Mouse (Mus musculus): Measurements from ENCODE around the gene S100a10. TPM values are rescaled to one million over a fixed set of nuclear protein-coding genes. Genes with fewer than 3 reads are reported as not detected.
"Not testable (repeated sequence)": the region's sequence is repeated elsewhere in the genome, so short reads cannot be mapped to it uniquely, and the experiment has no call there.

Gene S100a10
- polyA plus RNA-seq, 1 experiment from 2014 or later = 157 TPM

DNA sequence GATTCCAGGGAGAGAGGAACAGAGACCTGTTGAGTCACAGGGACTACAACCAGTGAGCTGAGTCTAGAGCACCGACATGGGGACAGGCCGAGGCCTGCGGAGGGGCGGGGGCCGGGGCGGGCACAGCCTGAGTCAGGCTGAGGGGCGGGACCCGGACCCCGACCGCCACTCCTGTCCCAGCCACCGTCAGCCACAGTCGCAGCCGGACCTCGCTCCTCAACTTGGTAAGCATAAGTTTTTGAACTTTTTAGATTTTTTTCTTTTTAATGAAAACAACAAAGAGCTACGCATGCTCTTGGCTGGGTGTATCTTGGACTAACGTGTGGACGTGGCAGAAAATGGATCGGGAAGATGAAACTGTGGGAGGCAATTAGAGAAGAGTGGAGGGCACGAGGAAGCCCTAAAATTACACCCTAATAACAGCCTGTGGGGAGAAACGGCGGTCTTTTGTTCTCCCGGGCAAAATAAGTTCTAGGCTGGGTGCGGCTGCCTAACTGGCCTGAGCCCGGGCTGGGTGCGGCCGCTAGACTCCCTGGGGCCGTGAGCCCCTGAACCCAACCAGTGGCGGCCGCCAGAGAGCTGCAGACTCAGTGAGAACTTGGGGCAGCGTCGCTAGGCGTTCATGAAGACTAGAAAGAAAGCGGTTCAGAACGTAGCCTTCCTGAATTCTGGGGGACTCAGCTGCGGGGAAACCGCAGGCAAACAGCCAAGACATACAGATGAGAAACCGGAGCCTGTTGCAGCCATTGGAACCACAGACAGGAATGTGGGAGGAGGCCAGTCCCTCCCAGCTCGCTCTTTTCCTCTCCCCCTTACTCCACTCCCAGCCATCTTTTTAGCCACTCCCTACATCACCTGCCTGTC lies 34.3 kb upstream of the S100a10 start, which contains the start of gene S100a11:
Gene S100a11 (plus strand): TSS at position 159 of the 864 bp plus-strand sequence.
- no peaks in the 10 kb centered on the region for H3K27me3 ChIP-seq
- peaks cover 6% of the 10 kb centered on the region; the same call in 1 of the 2 replicates for H3K4me1 ChIP-seq (replicated peaks)
- H3K4me2 ChIP-seq = peak within 1 kb of the TSS; percentile 66
- H3K9ac ChIP-seq (replicated peaks) = peak within 1 kb of the TSS; percentile 80
- peak within 1 kb of the TSS; percentile 87 for H3K27ac ChIP-seq
- H3K9me3 ChIP-seq = no peaks in the 10 kb centered on the region
- peaks cover 16% of the 10 kb centered on the region for H3K36me3 ChIP-seq
- WGBS = under 1% methylated on average over 38 of the region's 38 CpGs
- ATAC-seq (ENCODE audit: insufficient number of reproducible peaks, insufficient read depth, low FRiP score, low TSS enrichment, low read depth) = peak; percentile 96
- H3K4me3 ChIP-seq (replicated peaks) = peak within 1 kb of the TSS; percentile 65

DNA sequence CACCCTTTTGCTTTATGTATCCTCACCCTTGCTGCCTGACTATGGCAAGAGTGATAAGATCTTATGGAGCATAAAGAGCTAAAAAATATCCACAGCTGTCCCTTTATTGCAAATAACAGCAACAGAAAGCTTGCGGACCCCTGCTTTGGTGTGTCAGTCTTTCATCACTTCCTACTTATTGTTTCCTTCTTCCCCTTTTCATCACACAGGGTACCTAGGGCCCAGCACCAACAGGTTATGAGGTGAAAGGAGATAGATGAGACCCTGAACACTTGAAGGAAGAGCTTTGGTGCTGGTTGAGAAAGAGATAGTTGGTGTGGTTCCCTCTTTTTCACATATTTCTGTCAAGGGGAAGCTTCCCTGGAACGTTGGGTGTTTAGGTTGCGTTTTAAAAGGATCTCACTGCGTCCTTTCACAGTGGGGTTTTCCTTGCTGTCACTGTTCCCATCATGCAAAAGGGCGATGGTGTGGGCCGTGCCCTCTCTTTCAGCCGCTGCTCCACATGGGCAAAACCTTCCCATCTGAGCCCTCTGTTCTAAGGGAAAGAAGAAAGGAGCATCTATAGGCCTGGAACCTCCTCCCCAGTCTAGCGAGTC lies 33.3 kb upstream of the S100a10 start:
- Histone ChIP-seq H3K36me3 (peaks cover 26% of the 10 kb centered on the region), H3K9ac (replicated peaks) (no peak overlapping the region), H3K9me3 (no peaks in the 10 kb centered on the region), H3K27me3 (no peaks in the 10 kb centered on the region), H3K4me2 (peak overlapping the region; percentile 66), H3K4me1 (replicated peaks) (peaks cover 6% of the 10 kb centered on the region; the same call in 1 of the 2 replicates), H3K4me3 (replicated peaks) (peak overlapping the region; percentile 65), H3K27ac (no peak overlapping the region)
- WGBS = 83% methylated on average over 8 of the region's 8 CpGs
- no peak for ATAC-seq (ENCODE audit: insufficient number of reproducible peaks, insufficient read depth, low FRiP score, low TSS enrichment, low read depth)

DNA sequence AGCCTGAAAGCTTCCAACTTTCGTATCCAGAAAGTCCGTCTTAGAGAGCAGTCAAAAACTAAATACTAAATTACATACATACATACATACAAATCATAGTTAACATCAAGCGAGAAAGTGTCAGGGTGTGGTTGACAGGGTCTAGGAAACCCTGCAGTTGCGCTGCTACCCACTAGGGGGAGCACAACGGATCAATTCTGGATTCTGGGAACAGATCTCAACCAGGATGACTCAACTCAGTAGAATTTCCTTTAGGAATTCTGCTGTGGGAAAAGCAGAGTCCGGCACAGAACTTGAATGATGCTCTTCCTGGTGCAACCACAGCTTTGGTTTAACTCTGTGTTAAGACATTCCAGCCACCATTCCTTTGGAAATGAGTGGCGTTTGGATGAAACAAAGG lies 32.3 kb upstream of the S100a10 start:
- WGBS = 52% methylated on average over 7 of the region's 7 CpGs
- no peak overlapping the region for H3K4me2 ChIP-seq

DNA sequence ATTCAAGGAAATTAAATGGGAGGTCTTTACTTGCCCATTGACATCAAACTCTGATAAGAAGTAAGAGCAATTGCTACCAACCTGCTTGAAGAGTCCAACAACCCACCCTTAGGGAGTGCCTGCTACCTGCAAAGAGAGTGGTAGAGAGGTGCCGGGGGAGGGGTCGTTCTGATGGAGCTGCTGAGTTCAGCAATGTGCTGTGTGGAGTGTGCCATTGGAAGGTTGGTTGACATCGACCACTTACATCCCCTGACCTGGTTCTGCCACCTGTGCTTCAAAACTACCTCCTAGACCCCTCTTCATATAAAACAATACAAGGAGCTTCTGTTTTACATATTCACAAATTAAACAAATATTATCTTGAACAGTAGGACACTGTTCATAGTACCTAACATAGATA lies 27.6 kb upstream of the S100a10 start:
- Histone ChIP-seq H3K4me2 (no peak overlapping the region), H3K36me3 (peaks cover 29% of the 10 kb centered on the region), H3K27me3 (no peaks in the 10 kb centered on the region), H3K4me3 (replicated peaks) (no peak overlapping the region), H3K4me1 (replicated peaks) (no peaks in the 10 kb centered on the region), H3K9me3 (no peaks in the 10 kb centered on the region), H3K9ac (replicated peaks) (no peak overlapping the region), H3K27ac (no peak overlapping the region)
- 85% methylated on average over 3 of the region's 3 CpGs for WGBS
- ATAC-seq (ENCODE audit: insufficient number of reproducible peaks, insufficient read depth, low FRiP score, low TSS enrichment, low read depth) = no peak

More for the DNA sequence above, 32.3 kb upstream of the S100a10 start:
- no peak overlapping the region for H3K9ac ChIP-seq (replicated peaks)
- H3K27me3 ChIP-seq = no peaks in the 10 kb centered on the region
- ATAC-seq (ENCODE audit: insufficient number of reproducible peaks, insufficient read depth, low FRiP score, low TSS enrichment, low read depth) = no peak
- peaks cover 29% of the 10 kb centered on the region for H3K36me3 ChIP-seq
- H3K27ac ChIP-seq = no peak overlapping the region
- H3K4me3 ChIP-seq (replicated peaks) = no peak overlapping the region
- peaks cover 6% of the 10 kb centered on the region; the same call in 1 of the 2 replicates for H3K4me1 ChIP-seq (replicated peaks)
- no peaks in the 10 kb centered on the region for H3K9me3 ChIP-seq

DNA sequence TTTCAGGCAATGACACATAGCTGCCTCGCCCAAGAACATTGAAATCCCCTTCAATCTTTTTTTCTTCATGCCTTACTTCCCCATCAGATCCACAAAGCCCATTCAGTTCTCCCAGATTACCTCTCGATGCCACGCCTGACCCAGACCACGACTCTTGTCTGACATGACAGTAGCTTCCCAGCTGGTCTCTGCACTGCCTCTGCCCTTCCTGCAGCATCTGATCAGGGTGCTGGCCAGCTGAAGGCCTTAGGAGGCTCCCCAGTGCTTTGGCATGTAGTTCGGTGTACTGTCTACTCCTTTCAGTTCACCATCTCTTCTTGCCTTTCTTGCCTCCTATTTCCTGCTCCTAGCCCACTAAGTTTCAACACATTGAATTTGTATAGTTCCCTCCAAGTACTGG lies 26.1 kb upstream of the S100a10 start:
- Histone ChIP-seq H3K4me2 (no peak overlapping the region), H3K27ac (no peak overlapping the region), H3K4me3 (replicated peaks) (no peak overlapping the region), H3K27me3 (no peaks in the 10 kb centered on the region), H3K9me3 (0 out of 2 replicates have a peak, but pooled peaks cover 4% of the 10 kb centered on the region), H3K9ac (replicated peaks) (no peak overlapping the region), H3K4me1 (replicated peaks) (no peaks in the 10 kb centered on the region), H3K36me3 (peaks cover 29% of the 10 kb centered on the region)
- WGBS = 84% methylated on average over 5 of the region's 5 CpGs
- no peak for ATAC-seq (ENCODE audit: insufficient number of reproducible peaks, insufficient read depth, low FRiP score, low TSS enrichment, low read depth)

DNA sequence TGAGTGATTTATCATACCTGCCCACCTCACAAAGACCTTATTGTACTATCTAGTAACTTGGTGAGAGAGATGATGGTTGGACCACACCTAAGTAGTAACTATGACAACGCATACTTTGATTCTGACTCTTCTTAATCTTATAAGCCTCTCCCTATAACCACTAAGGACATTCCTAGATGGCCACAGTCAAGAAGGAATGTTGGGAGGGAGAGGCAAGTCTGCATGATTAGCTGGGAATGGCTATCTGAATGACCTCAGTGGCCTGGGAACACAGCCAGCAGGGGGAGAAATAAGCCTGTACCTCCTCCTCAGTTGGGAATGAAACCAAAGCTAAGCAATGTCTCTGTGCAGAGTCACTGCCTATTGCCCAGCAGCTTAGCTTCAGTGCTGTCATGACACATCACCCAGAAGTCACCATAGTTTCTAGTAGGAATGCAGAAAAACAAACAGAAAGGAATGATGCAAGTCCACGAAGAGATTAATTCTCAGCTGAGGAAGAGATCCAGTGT lies 17.8 kb upstream of the S100a10 start:
- WGBS = 84% methylated on average over 2 of the region's 2 CpGs
- 0 out of 2 replicates have a peak, but pooled peaks cover 4% of the 10 kb centered on the region for H3K9me3 ChIP-seq
- no peaks in the 10 kb centered on the region for H3K36me3 ChIP-seq
- no peak for ATAC-seq (ENCODE audit: insufficient number of reproducible peaks, insufficient read depth, low FRiP score, low TSS enrichment, low read depth)
- no peaks in the 10 kb centered on the region for H3K4me1 ChIP-seq (replicated peaks)
- no peak overlapping the region for H3K9ac ChIP-seq (replicated peaks)
- H3K4me3 ChIP-seq (replicated peaks) = no peak overlapping the region
- H3K27ac ChIP-seq = no peak overlapping the region
- H3K27me3 ChIP-seq = no peaks in the 10 kb centered on the region
- no peak overlapping the region for H3K4me2 ChIP-seq

DNA sequence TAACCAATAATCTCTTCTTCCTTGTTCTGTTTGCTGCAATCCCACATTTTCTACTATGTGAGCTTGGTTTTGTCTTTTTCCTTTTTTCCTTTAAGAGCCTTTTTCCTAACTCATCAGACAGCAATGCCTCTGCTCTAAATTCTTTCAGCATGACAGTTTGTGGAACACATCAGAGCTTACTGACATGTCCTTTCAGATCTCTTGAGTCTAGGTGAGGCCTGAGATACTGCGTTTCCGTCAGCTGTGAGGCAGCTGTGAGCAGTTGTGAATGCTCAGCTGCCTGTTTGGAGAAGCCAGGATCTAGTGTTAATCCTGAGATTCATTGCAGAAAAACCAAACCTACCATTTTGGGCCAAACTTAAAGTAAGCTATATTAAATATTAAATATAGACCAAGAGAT lies 16.4 kb upstream of the S100a10 start:
- Histone ChIP-seq H3K4me1 (replicated peaks) (no peaks in the 10 kb centered on the region), H3K27me3 (no peaks in the 10 kb centered on the region), H3K9me3 (no peaks in the 10 kb centered on the region), H3K9ac (replicated peaks) (no peak overlapping the region), H3K4me3 (replicated peaks) (no peak overlapping the region), H3K36me3 (no peaks in the 10 kb centered on the region), H3K27ac (no peak overlapping the region), H3K4me2 (no peak overlapping the region)
- ATAC-seq (ENCODE audit: insufficient number of reproducible peaks, insufficient read depth, low FRiP score, low TSS enrichment, low read depth) = no peak
- WGBS = 78% methylated on average over 2 of the region's 2 CpGs

DNA sequence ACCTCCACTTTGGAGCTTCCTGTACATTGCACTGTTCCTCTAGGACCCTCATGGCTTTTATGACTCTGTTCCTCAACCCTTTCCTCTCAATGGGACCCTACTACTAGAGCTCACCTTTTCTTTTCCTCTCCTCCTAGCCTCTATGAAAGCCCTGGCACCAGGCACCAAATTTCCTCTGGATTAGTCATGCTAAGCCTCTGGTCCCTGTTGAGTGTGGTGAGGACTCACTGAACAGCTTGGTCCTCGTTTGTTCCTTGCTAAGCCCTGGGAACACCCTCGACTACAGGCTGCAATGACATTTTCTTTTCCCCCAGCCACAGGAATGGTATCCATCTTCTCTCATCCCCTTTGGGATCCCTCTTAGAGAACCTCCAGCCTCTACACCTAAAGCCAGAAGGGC lies 13.4 kb upstream of the S100a10 start:
- H3K4me2 ChIP-seq = no peak overlapping the region
- no peak overlapping the region for H3K4me3 ChIP-seq (replicated peaks)
- ATAC-seq (ENCODE audit: insufficient number of reproducible peaks, insufficient read depth, low FRiP score, low TSS enrichment, low read depth) = no peak
- no peak overlapping the region for H3K9ac ChIP-seq (replicated peaks)
- WGBS = 62% methylated on average over 2 of the region's 2 CpGs
- H3K4me1 ChIP-seq (replicated peaks) = no peaks in the 10 kb centered on the region
- H3K27me3 ChIP-seq = no peaks in the 10 kb centered on the region
- no peaks in the 10 kb centered on the region for H3K36me3 ChIP-seq
- no peaks in the 10 kb centered on the region for H3K9me3 ChIP-seq
- H3K27ac ChIP-seq = no peak overlapping the region

DNA sequence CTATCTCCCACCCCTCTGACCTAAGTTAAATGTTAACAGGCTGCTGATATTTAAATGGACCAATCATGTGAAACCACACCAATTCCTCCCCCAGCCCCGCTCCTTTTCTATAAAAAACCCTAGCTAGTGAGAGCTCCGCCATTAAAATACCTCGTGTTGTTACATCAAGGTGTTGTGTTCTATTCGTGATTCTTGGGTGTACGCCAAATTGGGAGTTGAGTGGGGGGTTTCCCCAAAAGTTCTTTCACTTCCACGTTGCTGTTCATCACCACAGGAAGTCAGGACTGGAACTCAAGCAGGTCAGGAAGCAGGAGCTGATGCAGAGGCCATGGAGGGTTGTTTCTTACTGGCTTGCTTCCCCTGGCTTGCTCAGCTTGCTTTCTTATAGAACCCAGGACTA lies 10.7 kb upstream of the S100a10 start:
- not testable (repeated sequence) for H3K9ac ChIP-seq (replicated peaks); H3K27me3 ChIP-seq; H3K27ac ChIP-seq; H3K36me3 ChIP-seq; H3K4me3 ChIP-seq (replicated peaks); H3K9me3 ChIP-seq; ATAC-seq (ENCODE audit: insufficient number of reproducible peaks, insufficient read depth, low FRiP score, low TSS enrichment, low read depth); H3K4me1 ChIP-seq (replicated peaks); H3K4me2 ChIP-seq
- 83% methylated on average over 6 of the region's 6 CpGs for WGBS

DNA sequence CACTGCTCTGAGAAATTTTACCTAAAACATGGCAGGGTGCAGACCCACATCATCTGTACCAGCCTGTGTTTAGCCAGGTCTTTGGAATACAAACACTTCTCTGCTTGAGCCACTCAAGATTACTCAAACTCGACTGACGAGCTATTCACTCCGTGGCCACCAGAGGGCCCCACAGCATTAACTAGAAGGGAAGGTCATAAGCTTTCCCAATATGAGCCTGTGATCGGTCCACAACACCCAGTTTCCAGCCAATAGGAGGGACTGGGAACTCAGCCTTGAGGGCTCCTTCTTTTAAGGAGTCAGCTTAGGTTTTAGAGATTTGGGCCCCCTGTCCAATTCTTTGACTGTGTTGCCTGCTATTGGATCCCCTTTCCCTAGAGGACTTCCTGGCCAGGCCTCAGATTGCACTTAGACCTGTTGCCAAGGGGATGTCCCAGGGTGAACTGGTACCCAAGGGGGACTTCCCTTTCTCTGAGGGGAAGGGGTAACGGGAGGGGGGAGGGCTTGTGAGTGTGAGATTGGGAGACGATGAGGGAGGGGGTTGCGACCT lies 7.7 kb upstream of the S100a10 start:
- Histone ChIP-seq H3K27ac (no peak overlapping the region), H3K4me2 (no peak overlapping the region), H3K4me1 (replicated peaks) (no peaks in the 10 kb centered on the region), H3K36me3 (no peaks in the 10 kb centered on the region), H3K9me3 (no peaks in the 10 kb centered on the region), H3K27me3 (no peaks in the 10 kb centered on the region), H3K9ac (replicated peaks) (no peak overlapping the region), H3K4me3 (replicated peaks) (no peak overlapping the region)
- WGBS = 36% methylated on average over 7 of the region's 7 CpGs
- ATAC-seq (ENCODE audit: insufficient number of reproducible peaks, insufficient read depth, low FRiP score, low TSS enrichment, low read depth) = no peak
